29 mouse cellular contexts compared by ENCODE assay signal in genomic region chr6:45843736-45844135, GRCm38 (mm10).
"Had no signal": no experiment of that assay in that cellular context is flagged by ENCODE, and none has a peak within 500 bp of the region (broad histone marks: within the 10 kb centered on the region; RNA-seq: fewer than 3 reads in every experiment).

No protein-coding gene starts in this region.

- H3K27me3 ChIP-seq: heart, embryonic 13.5 days; heart, embryonic 15.5 days; hindbrain, embryonic 12.5 days; intestine, embryonic 15.5 days; limb, embryonic 12.5 days; liver, embryonic 13.5 days had no signal

- H3K4me1 ChIP-seq: heart, embryonic 13.5 days; heart, embryonic 15.5 days; hindbrain, embryonic 10.5 days; hindbrain, embryonic 12.5 days; intestine, embryonic 15.5 days; limb, embryonic 10.5 days; limb, embryonic 12.5 days; liver, embryonic 13.5 days had no signal

- H3K36me3 ChIP-seq: heart, embryonic 13.5 days; heart, embryonic 15.5 days; hindbrain, embryonic 10.5 days; hindbrain, embryonic 12.5 days; intestine, embryonic 15.5 days; limb, embryonic 10.5 days; limb, embryonic 12.5 days; liver, embryonic 13.5 days had no signal

- H3K4me3 ChIP-seq: heart, adult 2 months; heart, embryonic 13.5 days; heart, embryonic 15.5 days; hindbrain, embryonic 10.5 days; hindbrain, embryonic 12.5 days; intestine, embryonic 15.5 days; layer of hippocampus, adult 2 months; left cerebral cortex, adult 2 months; limb, embryonic 10.5 days; limb, embryonic 12.5 days; liver, embryonic 13.5 days had no signal

- H3K27ac ChIP-seq: heart, adult 2 months; heart, embryonic 13.5 days; heart, embryonic 15.5 days; hindbrain, embryonic 10.5 days; hindbrain, embryonic 12.5 days; hindbrain, embryonic 14.5 days; intestine, embryonic 15.5 days; layer of hippocampus, adult 2 months; left cerebral cortex, adult 2 months; limb, embryonic 10.5 days; limb, embryonic 12.5 days; liver, embryonic 13.5 days had no signal

- H3K9ac ChIP-seq: forebrain, postnatal 0 days; heart, embryonic 13.5 days; heart, embryonic 15.5 days; hindbrain, embryonic 12.5 days; hindbrain, embryonic 14.5 days; intestine, embryonic 15.5 days; limb, embryonic 12.5 days; liver, embryonic 13.5 days had no signal

- ATAC-seq: forebrain, postnatal 0 days; hindbrain, embryonic 16.5 days; inflammation-experienced regulatory T-cells, adult 6 months; intestine, embryonic 15.5 days; intestine, postnatal 0 days had no signal

- H3K9me3 ChIP-seq: heart, embryonic 13.5 days; heart, embryonic 15.5 days; hindbrain, embryonic 10.5 days; hindbrain, embryonic 12.5 days; intestine, embryonic 15.5 days; limb, embryonic 10.5 days; limb, embryonic 12.5 days; liver, embryonic 13.5 days had no signal

- DNase-seq: forebrain, postnatal 0 days; gastrocnemius, postnatal 14 days; gastrocnemius, postnatal 36 days; heart, adult 11 months; heart, adult 2 months; heart, postnatal 14 days; heart, postnatal 4 days; kidney, adult 18-20 months; kidney, adult 8-10 months; kidney, postnatal 10 days; kidney, postnatal 25 days; kidney, postnatal 4 days; liver; liver, embryonic 13.5 days had no signal

- H3K4me2 ChIP-seq: heart, embryonic 11.5 days; heart, embryonic 13.5 days; heart, embryonic 15.5 days; hindbrain, embryonic 12.5 days; hindbrain, embryonic 14.5 days; intestine, embryonic 15.5 days; limb, embryonic 12.5 days; liver, embryonic 11.5 days; liver, embryonic 13.5 days had no signal
